Mouse (Mus musculus): ENCODE data around the gene Gm45140. TPM values are rescaled to one million over a fixed set of nuclear protein-coding genes. Genes with fewer than 3 reads are reported as not detected.

Gene Gm45140
- total RNA-seq (2012; rRNA removed) (9.6 and 9.9 TPM in 2 replicates), polyA plus RNA-seq (2012; ENCODE audit: insufficient read depth in 1 of 2, insufficient read length in 2 of 2, low read depth in 1 of 2, low replicate concordance in 2 of 2, missing spikeins in 1 of 2) (10 to 100 TPM in 1 of 2 experiments, not detected in 1; 26.2 TPM)

GRCm38 (mm10) chr6:87835695-87836094, at the start of gene Gm45140:
Gene Gm45140 (minus strand): TSS chr6:87835795.
- Histone ChIP-seq H3K4me3 (ENCODE audit: control insufficient read depth in 1 of 2, insufficient read depth in 1 of 2, low read depth in 2 of 2, low read length in 2 of 2) (no peak within 1 kb of the TSS), H3K36me3 (ENCODE audit: control insufficient read depth in 1 of 2, insufficient read depth in 2 of 2, low read length in 2 of 2) (peaks cover 6 to 9% of the 10 kb centered on the region in 2 experiments), H3K79me2 (ENCODE audit: control insufficient read depth, insufficient read depth, low read length, poor library complexity) (peaks cover 13% of the 10 kb centered on the region), H3K9me3 (replicated peaks; ENCODE audit: insufficient read depth, low read length) (no peaks in the 10 kb centered on the region), H3K27ac (ENCODE audit: control insufficient read depth, low read depth, low read length) (no peak within 1 kb of the TSS), H3K9ac (ENCODE audit: control insufficient read depth, low read depth, low read length, poor library complexity, severe bottlenecking) (no peak within 1 kb of the TSS), H3K4me1 (ENCODE audit: control insufficient read depth in 1 of 2, insufficient read depth in 2 of 2, low read length in 2 of 2) (peaks cover 0 to 3% of the 10 kb centered on the region in 2 experiments; a peak in 1 of 4 replicates), H3K27me3 (ENCODE audit: control insufficient read depth in 1 of 2, insufficient read depth in 2 of 2, low read length in 2 of 2) (no peaks in the 10 kb centered on the region)
- TF ChIP-seq NELFE (IDR thresholded peaks at IDR 0.05; ENCODE audit: low read depth, low read length) (no peak), POLR2A (IDR thresholded peaks at IDR 0.05; ENCODE audit: control insufficient read depth in 1 of 2, insufficient read depth in 1 of 2, low read depth in 1 of 2, low read length in 2 of 2, poor library complexity in 1 of 2) (no peak), ETS1 (IDR thresholded peaks at IDR 0.05; ENCODE audit: low read depth, low read length) (no peak), MYB (IDR thresholded peaks at IDR 0.05; ENCODE audit: low read depth, low read length) (no peak), USF2 (IDR thresholded peaks at IDR 0.05; ENCODE audit: borderline replicate concordance in 1 of 2, insufficient read depth in 1 of 2, low read depth in 1 of 2, low read length in 2 of 2) (no peak), CTCF (IDR thresholded peaks at IDR 0.05 in 2 of 3, conservative IDR thresholded peaks at IDR 0.05 in 1 of 3; ENCODE audit: control insufficient read depth in 1 of 3, insufficient read depth in 1 of 3, low read depth in 2 of 3, low read length in 3 of 3, poor library complexity in 1 of 3, severe bottlenecking in 1 of 3) (no peak), MYC (IDR thresholded peaks at IDR 0.05; ENCODE audit: low read depth, low read length) (no peak), RAD21 (IDR thresholded peaks at IDR 0.05; ENCODE audit: low read depth, low read length) (no peak), POLR2AphosphoS5 (IDR thresholded peaks at IDR 0.05; ENCODE audit: borderline replicate concordance, low read depth, low read length) (no peak), GABPA (IDR thresholded peaks at IDR 0.05; ENCODE audit: low read depth, low read length) (no peak)
- DNase-seq (ENCODE audit: low read depth, low spot score), result no peak

- Histone ChIP-seq H3K9me3 (replicated peaks; ENCODE audit: insufficient read depth, low read length) (no peaks in the 10 kb centered on the region), H3K79me2 (ENCODE audit: control insufficient read depth, insufficient read depth, low read length, poor library complexity) (peaks cover under 1% of the 10 kb centered on the region)
Measured at GRCm38 (mm10) chr6:87882816-87883215, 47.2 kb upstream of the Gm45140 start.

GRCm38 (mm10) chr6:87882221-87882620, 46.6 kb upstream of the Gm45140 start:
- Histone ChIP-seq H3K4me1 (ENCODE audit: control insufficient read depth in 1 of 2, insufficient read depth in 2 of 2, low read length in 2 of 2) (peaks cover 7 to 12% of the 10 kb centered on the region in 2 experiments), H3K27ac (ENCODE audit: control insufficient read depth, low read depth, low read length) (no peak overlapping the region), H3K79me2 (ENCODE audit: control insufficient read depth, insufficient read depth, low read length, poor library complexity) (no peaks in the 10 kb centered on the region), H3K4me3 (ENCODE audit: control insufficient read depth in 1 of 2, insufficient read depth in 1 of 2, low read depth in 2 of 2, low read length in 2 of 2) (no peak overlapping the region), H3K9me3 (replicated peaks; ENCODE audit: insufficient read depth, low read length) (no peaks in the 10 kb centered on the region), H3K36me3 (ENCODE audit: control insufficient read depth in 1 of 2, insufficient read depth in 2 of 2, low read length in 2 of 2) (no peaks in the 10 kb centered on the region; a peak in 2 of 4 replicates), H3K9ac (ENCODE audit: control insufficient read depth, low read depth, low read length, poor library complexity, severe bottlenecking) (no peak overlapping the region), H3K27me3 (ENCODE audit: control insufficient read depth in 1 of 2, insufficient read depth in 2 of 2, low read length in 2 of 2) (peaks cover 0 to 2% of the 10 kb centered on the region in 2 experiments; a peak in 2 of 4 replicates)
- TF ChIP-seq NELFE (IDR thresholded peaks at IDR 0.05; ENCODE audit: low read depth, low read length) (no peak), MEF2A (IDR thresholded peaks at IDR 0.05; ENCODE audit: extremely low read depth, insufficient replicate concordance, low read depth, low read length, poor library complexity, severe bottlenecking) (no peak), HCFC1 (IDR thresholded peaks at IDR 0.05; ENCODE audit: low read depth, low read length) (no peak), RCOR1 (IDR thresholded peaks at IDR 0.05; ENCODE audit: low read depth, low read length) (no peak), TBP (IDR thresholded peaks at IDR 0.05; ENCODE audit: low read depth, low read length) (no peak), SIN3A (IDR thresholded peaks at IDR 0.05; ENCODE audit: low read length) (no peak), MYB (IDR thresholded peaks at IDR 0.05; ENCODE audit: low read depth, low read length) (no peak), ZNF384 (IDR thresholded peaks at IDR 0.05; ENCODE audit: low read depth, low read length) (no peak), GABPA (IDR thresholded peaks at IDR 0.05; ENCODE audit: low read depth, low read length) (no peak), GATA1 (IDR thresholded peaks at IDR 0.05; ENCODE audit: low read depth, low read length) (no peak), NRF1 (IDR thresholded peaks at IDR 0.05; ENCODE audit: insufficient read depth, low read depth, low read length, poor library complexity, severe bottlenecking) (no peak), SMC3 (IDR thresholded peaks at IDR 0.05; ENCODE audit: low read depth, low read length) (no peak), KAT2A (conservative IDR thresholded peaks at IDR 0.05; ENCODE audit: low read depth, low read length) (no peak), MAZ (IDR thresholded peaks at IDR 0.05; ENCODE audit: low read depth, low read length) (no peak), EP300 (IDR thresholded peaks at IDR 0.05; ENCODE audit: low read depth in 1 of 2, low read length in 2 of 2) (no peak)
- no peak for DNase-seq (ENCODE audit: low read depth, low spot score)

More at GRCm38 (mm10) chr6:87882816-87883215, 47.2 kb upstream of the Gm45140 start:
- TF ChIP-seq MAZ (IDR thresholded peaks at IDR 0.05; ENCODE audit: low read depth, low read length) (no peak), SMC3 (IDR thresholded peaks at IDR 0.05; ENCODE audit: low read depth, low read length) (no peak), NRF1 (IDR thresholded peaks at IDR 0.05; ENCODE audit: insufficient read depth, low read depth, low read length, poor library complexity, severe bottlenecking) (no peak), GATA1 (IDR thresholded peaks at IDR 0.05; ENCODE audit: low read depth, low read length) (no peak), RCOR1 (IDR thresholded peaks at IDR 0.05; ENCODE audit: low read depth, low read length) (no peak), NELFE (IDR thresholded peaks at IDR 0.05; ENCODE audit: low read depth, low read length) (no peak)
- Histone ChIP-seq H3K27me3 (ENCODE audit: control insufficient read depth in 1 of 2, insufficient read depth in 2 of 2, low read length in 2 of 2) (peaks cover 0 to 2% of the 10 kb centered on the region in 2 experiments; a peak in 2 of 4 replicates), H3K9ac (ENCODE audit: control insufficient read depth, low read depth, low read length, poor library complexity, severe bottlenecking) (no peak overlapping the region), H3K4me1 (ENCODE audit: control insufficient read depth in 1 of 2, insufficient read depth in 2 of 2, low read length in 2 of 2) (peaks cover 9 to 12% of the 10 kb centered on the region in 2 experiments), H3K36me3 (ENCODE audit: control insufficient read depth in 1 of 2, insufficient read depth in 2 of 2, low read length in 2 of 2) (no peaks in the 10 kb centered on the region; a peak in 2 of 4 replicates), H3K27ac (ENCODE audit: control insufficient read depth, low read depth, low read length) (no peak overlapping the region), H3K4me3 (ENCODE audit: control insufficient read depth in 1 of 2, insufficient read depth in 1 of 2, low read depth in 2 of 2, low read length in 2 of 2) (no peak overlapping the region)
- peak; percentile 61 for DNase-seq (ENCODE audit: low read depth, low spot score)
